Mouse (Mus musculus) embryonic facial prominence, embryonic 14.5 days (tissue): ENCODE measurements around the gene Inka2. TPM values are rescaled to one million over a fixed set of nuclear protein-coding genes. Genes with fewer than 3 reads are reported as not detected.
A peak's percentile ranks its signal among the peaks of the same experiment; 100 is the strongest.

Experiments used
- ATAC-seq: fragments of 200-750 bp; cut with Nextera tagmentation; 2 replicates; pipeline ENCODE4 v1.8.0; 2017; ENCODE audit warnings: low read depth, moderate number of reproducible peaks, moderate TSS enrichment
- DNase-seq: peaks from one replicate; pipeline ENCODE4 v3.0.0-alpha.2; 2015; ENCODE audit warnings: low spot score
- H3K27ac ChIP-seq: fragments of 300-500 bp; sonication (generic); replicated peaks from 2 replicates; pipeline ENCODE4 v1.5.1; 2014; ENCODE audit warnings: low read depth, mild to moderate bottlenecking, low read length, moderate library complexity
- H3K27me3 ChIP-seq: fragments of 300-500 bp; sonication (generic); replicated peaks from 2 replicates; pipeline ENCODE4 v1.6.1; 2014; ENCODE audit warnings: low read length; ENCODE audit not compliant: control insufficient read depth, insufficient read depth
- H3K36me3 ChIP-seq: fragments of 300-500 bp; sonication (generic); 2 replicates; pipeline ENCODE4 v1.6.1; 2014; ENCODE audit warnings: low read length, mixed read lengths; ENCODE audit not compliant: control insufficient read depth, insufficient read depth
- H3K4me1 ChIP-seq: fragments of 300-500 bp; sonication (generic); 2 replicates; pipeline ENCODE4 v1.6.1; 2014; ENCODE audit warnings: antibody characterized with exemption, low read length; ENCODE audit not compliant: control insufficient read depth, insufficient read depth
- H3K4me2 ChIP-seq: fragments of 300-500 bp; sonication (generic); 2 replicates; pipeline ENCODE4 v1.6.1; 2014; ENCODE audit warnings: low read depth, mild to moderate bottlenecking, low read length, moderate library complexity, mixed read lengths
- H3K4me3 ChIP-seq: fragments of 300-500 bp; sonication (generic); 2 replicates; pipeline ENCODE4 v1.5.1; 2014; ENCODE audit warnings: low read depth, mild to moderate bottlenecking, low read length
- H3K9ac ChIP-seq: fragments of 300-500 bp; sonication (generic); 2 replicates; pipeline ENCODE4 v1.6.1; 2014; ENCODE audit warnings: low read depth, mild to moderate bottlenecking, low read length, moderate library complexity, mixed read lengths
- H3K9me3 ChIP-seq: fragments of 300-500 bp; sonication (generic); 2 replicates; pipeline ENCODE4 v1.6.1; 2016; ENCODE audit warnings: low read length; ENCODE audit not compliant: control insufficient read depth
- WGBS: fragments of 180-500 bp; shearing (Covaris S2); extraction: QIAGEN DNeasy Blood & Tissue Kit; methylation state at CpG from one replicate; pipeline ENCODE4 v1.1.7; 2014; 5-methylcytosine and 5-hydroxymethylcytosine counted together
- polyA plus RNA-seq: library from polyadenylated mRNA; unstranded; fragments of >200 nt; fragmentation: Nextera tagmentation; extraction: Ambion mirVana; gene quantifications from 2 replicates; pipeline ENCODE4 v1.2.1, GENCODE M21; 2014

Inka2 gene
- polyA plus RNA-seq, 1 experiment from 2014 or later: 2.8 TPM

DNA sequence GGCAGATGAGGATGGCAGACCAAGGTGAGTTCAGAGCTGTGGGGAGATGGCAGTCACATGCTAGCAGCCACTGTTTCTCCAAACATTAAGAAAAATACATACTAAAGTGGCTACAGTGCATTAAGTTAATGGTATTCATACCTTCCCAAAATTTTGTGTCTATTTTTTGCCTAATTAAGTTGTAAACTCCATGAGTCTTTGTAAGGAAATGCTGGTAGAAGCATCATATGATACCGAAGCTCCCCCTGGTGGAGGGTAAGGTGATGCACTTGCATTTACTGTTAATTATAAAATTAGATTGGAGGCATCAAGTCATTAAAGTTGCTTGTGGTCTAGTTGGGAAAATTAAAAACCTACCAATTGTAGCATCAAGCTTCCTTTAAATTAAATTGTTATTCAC lies 21.6 kb downstream of the Inka2 start:
- WGBS: 5% methylated on average over 1 of the region's 1 CpGs
- Histone ChIP-seq H3K9me3 (no peaks in the 10 kb centered on the region), H3K27me3 (no peaks in the 10 kb centered on the region), H3K4me3 (no peak overlapping the region), H3K36me3 (peaks cover 14% of the 10 kb centered on the region), H3K4me1 (no peaks in the 10 kb centered on the region), H3K9ac (no peak overlapping the region), H3K27ac (no peak overlapping the region), H3K4me2 (no peak overlapping the region)
- DNase-seq: peak; percentile 75
- no peak for ATAC-seq

DNA sequence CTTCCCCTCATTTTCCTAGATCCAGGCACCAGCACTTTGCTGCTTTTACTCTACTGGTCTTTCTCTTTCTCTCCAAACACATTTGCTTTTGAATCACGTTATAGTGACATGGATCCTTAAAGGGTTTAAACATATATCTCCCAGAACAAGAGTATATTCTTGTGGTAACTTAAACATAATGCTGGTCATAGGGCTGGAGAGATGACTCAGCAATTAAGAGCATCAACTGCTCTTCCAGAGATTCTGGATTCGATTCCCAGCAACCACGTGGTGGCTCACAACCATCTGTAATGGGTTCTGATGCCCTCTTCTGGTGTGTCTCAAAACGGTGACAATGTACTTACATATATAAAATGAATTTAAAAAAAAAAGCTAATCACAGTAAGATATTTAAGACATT lies 28.0 kb downstream of the Inka2 start:
- Histone ChIP-seq H3K27ac (no peak overlapping the region), H3K4me1 (no peaks in the 10 kb centered on the region), H3K36me3 (peaks cover 36% of the 10 kb centered on the region), H3K27me3 (no peaks in the 10 kb centered on the region), H3K4me3 (no peak overlapping the region), H3K4me2 (no peak overlapping the region), H3K9me3 (no peaks in the 10 kb centered on the region), H3K9ac (no peak overlapping the region)
- WGBS: 83% methylated on average over 4 of the region's 4 CpGs
- no peak for DNase-seq
- ATAC-seq: no peak

DNA sequence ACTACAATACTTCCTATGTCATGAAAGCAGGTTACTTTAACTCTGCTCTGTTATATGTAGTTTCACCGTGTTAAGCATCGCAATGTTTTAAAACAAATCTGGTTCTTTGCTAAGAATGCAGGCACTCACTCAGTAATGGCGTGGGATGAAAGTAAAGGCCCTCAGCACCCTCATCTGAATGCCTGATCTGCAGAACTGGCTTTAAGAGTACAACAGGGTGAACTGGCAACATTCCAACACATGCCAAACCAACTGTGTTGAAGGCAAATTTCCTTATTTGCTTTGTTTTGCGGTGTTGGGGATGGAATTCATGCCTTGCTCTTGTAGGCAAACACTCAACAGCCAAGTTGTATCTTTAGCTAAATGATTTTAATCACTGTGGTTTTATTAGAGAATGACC lies 29.1 kb downstream of the Inka2 start:
- DNase-seq: peak; percentile 34
- no peak overlapping the region for H3K27ac ChIP-seq
- H3K9ac ChIP-seq: no peak overlapping the region
- H3K4me1 ChIP-seq: no peaks in the 10 kb centered on the region
- H3K9me3 ChIP-seq: no peaks in the 10 kb centered on the region
- no peaks in the 10 kb centered on the region for H3K27me3 ChIP-seq
- no peak overlapping the region for H3K4me2 ChIP-seq
- peaks cover 44% of the 10 kb centered on the region for H3K36me3 ChIP-seq
- no peak overlapping the region for H3K4me3 ChIP-seq
- no peak for ATAC-seq
- 86% methylated on average over 4 of the region's 4 CpGs for WGBS

DNA sequence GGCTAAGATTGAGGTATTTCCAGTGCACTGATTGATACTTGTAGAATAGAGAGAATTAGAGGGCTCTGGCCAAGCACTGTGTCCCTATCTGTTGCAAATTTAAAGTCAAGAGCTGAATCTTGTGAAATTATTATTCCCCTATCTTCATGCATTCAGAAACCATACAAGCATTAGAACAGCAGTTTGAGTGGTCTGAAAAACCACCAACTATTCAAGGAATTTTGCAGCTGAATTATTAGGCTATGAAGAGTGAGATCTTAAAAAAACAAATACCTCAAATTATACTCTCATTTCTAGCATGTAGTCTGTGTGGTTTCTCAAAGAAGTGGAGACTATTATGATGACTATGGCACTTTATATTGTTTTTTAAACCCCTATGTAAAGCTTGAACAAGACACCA lies 30.9 kb downstream of the Inka2 start:
- no peak for ATAC-seq
- Histone ChIP-seq H3K4me3 (no peak overlapping the region), H3K27me3 (no peaks in the 10 kb centered on the region), H3K9ac (no peak overlapping the region), H3K27ac (no peak overlapping the region), H3K36me3 (peaks cover 46% of the 10 kb centered on the region), H3K4me1 (no peaks in the 10 kb centered on the region), H3K4me2 (no peak overlapping the region), H3K9me3 (no peaks in the 10 kb centered on the region)
- no peak for DNase-seq

DNA sequence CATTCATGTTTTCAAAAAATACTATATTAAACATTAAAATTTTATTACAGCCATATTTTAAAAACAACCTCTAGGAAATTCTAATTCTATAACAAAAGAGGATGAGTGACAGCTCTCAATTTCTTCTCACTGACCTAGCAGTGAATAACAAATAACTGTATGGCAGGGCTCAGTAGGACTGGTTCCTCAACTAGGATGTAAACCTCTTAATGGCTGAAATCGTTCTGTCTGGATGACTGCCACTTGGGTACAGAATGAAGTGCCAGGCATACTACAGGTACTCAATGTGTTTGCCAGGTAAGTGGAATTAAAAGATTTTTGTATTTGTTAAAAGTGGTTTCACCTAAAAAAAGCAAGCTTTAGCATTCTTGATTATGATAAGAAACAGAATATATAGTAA lies 31.7 kb downstream of the Inka2 start:
- DNase-seq (no peak), ATAC-seq (no peak)
- Histone ChIP-seq H3K27me3 (no peaks in the 10 kb centered on the region), H3K4me2 (no peak overlapping the region), H3K9me3 (no peaks in the 10 kb centered on the region), H3K4me1 (no peaks in the 10 kb centered on the region), H3K4me3 (no peak overlapping the region), H3K9ac (no peak overlapping the region), H3K27ac (no peak overlapping the region), H3K36me3 (peaks cover 37% of the 10 kb centered on the region)
- 90% methylated on average over 1 of the region's 1 CpGs for WGBS

DNA sequence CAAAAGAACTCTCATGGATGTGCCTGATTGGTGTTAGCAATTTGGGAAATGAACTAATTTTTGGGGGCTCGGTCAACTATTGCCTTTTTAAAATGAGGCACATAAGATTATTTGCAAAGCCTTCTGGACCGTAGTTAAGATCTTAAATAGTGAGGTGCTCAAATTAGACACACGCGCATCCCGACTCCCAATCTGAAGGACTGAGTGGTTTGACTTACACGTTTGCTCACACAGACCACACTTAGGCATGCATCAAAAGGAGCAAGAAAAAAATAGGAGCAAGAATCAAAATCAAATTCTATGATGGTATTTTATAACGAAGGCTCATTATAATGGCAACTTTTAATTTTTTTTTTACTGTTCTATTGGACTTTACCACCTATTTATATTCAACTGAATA lies 32.7 kb downstream of the Inka2 start:
- 92% methylated on average over 7 of the region's 7 CpGs for WGBS
- Histone ChIP-seq H3K36me3 (peaks cover 31% of the 10 kb centered on the region), H3K4me2 (no peak overlapping the region), H3K4me1 (no peaks in the 10 kb centered on the region), H3K4me3 (no peak overlapping the region), H3K9me3 (no peaks in the 10 kb centered on the region), H3K27me3 (no peaks in the 10 kb centered on the region), H3K9ac (no peak overlapping the region), H3K27ac (no peak overlapping the region)
- ATAC-seq (no peak), DNase-seq (no peak)

DNA sequence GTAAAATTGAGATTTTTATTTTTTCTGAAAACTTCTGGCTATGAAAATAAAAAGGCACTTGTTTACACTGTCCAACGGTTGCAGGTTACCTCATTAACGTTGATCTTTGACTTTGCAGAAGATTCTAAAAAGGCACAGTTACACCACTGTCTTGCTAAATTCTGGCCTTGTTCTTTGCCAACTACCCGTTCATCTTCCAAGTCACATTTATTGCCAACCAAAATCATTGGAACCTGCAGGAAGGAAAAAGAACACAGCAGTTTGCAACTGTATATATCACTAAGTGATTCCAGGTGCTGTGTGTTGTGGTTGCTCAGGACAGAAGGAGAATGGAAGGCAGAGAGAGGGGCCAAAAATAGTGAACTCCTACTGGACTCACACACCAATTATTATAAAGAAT lies 33.3 kb downstream of the Inka2 start:
- no peaks in the 10 kb centered on the region for H3K9me3 ChIP-seq
- H3K4me2 ChIP-seq: no peak overlapping the region
- no peak overlapping the region for H3K9ac ChIP-seq
- no peak overlapping the region for H3K27ac ChIP-seq
- DNase-seq (no peak), ATAC-seq (no peak)
- H3K36me3 ChIP-seq: peaks cover 26% of the 10 kb centered on the region
- 63% methylated on average over 3 of the region's 3 CpGs for WGBS
- no peaks in the 10 kb centered on the region for H3K4me1 ChIP-seq
- no peak overlapping the region for H3K4me3 ChIP-seq
- no peaks in the 10 kb centered on the region for H3K27me3 ChIP-seq

DNA sequence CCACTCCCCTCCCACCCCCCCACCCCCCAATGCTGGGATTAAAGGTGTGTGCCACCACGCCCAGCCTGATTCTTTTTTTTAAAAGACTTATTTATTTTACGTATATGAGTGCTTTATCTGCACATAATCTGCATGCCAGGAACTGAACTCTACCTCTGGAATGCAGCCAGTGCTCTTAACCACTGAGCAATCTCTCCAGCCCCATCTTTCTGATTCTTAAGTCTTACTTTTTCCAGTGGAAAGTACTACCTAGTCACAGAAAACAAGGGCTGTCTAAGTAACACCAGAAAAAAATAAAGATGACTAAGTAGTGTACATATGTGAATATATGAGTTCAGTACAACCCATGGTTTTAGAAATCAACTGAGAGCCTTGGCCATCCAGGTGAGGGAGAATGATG lies 42.1 kb downstream of the Inka2 start:
- Histone ChIP-seq H3K4me1 (no peaks in the 10 kb centered on the region), H3K4me3 (no peak overlapping the region), H3K4me2 (no peak overlapping the region), H3K36me3 (peaks cover 9% of the 10 kb centered on the region; the same call in 1 of the 2 replicates), H3K9me3 (no peaks in the 10 kb centered on the region), H3K9ac (no peak overlapping the region), H3K27me3 (no peaks in the 10 kb centered on the region), H3K27ac (no peak overlapping the region)
- DNase-seq: no peak
- WGBS: 79% methylated on average over 2 of the region's 2 CpGs
- no peak for ATAC-seq

DNA sequence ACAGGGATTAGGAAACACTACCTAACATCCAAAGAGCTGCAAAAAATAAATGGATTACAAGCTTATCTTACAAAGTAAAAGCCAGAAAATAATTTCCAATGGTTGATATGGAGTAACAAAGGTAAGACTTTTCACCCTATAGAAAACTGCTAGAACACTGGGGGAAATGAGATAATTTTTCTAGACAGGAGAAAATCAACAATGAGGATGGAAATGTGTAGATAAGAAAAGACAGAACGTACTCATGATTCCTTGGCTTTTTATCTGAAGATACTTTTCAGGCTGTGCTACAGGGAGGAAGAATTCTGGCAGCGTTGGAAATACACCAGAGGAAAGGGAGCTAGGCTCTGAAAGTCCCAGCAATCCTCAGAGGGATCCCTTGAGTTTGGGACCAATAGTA lies 46.4 kb downstream of the Inka2 start:
- Histone ChIP-seq H3K4me3 (no peak overlapping the region), H3K27me3 (no peaks in the 10 kb centered on the region), H3K36me3 (peaks cover 5% of the 10 kb centered on the region; the same call in 1 of the 2 replicates), H3K27ac (no peak overlapping the region), H3K9me3 (no peaks in the 10 kb centered on the region), H3K9ac (no peak overlapping the region), H3K4me1 (no peaks in the 10 kb centered on the region), H3K4me2 (no peak overlapping the region)
- 67% methylated on average over 2 of the region's 2 CpGs for WGBS
- ATAC-seq (no peak), DNase-seq (no peak)
